Mouse (Mus musculus) gastrocnemius, postnatal 10 days (tissue): Measurements from ENCODE around the gene Tra2a. TPM values are rescaled to one million over a fixed set of nuclear protein-coding genes. Genes with fewer than 3 reads are reported as not detected.
"Not testable (repeated sequence)": the region's sequence is repeated elsewhere in the genome, so short reads cannot be mapped to it uniquely, and the experiment has no call there.

ENCODE experiments used
- DNase-seq: peaks from one replicate; pipeline ENCODE4 v3.0.0; 2021; ENCODE audit warnings: mixed read lengths
- long read RNA-seq, 2 experiments: library from polyadenylated mRNA; stranded (forward); transcript quantifications; one replicate each; pipeline ENCODE4 v2.0.0; 2021
- total RNA-seq, 2 experiments: library from RNA; stranded (reverse); gene quantifications; 2 replicates each; pipeline ENCODE4 v1.2.3; 2021

The Tra2a gene
- 10 to 100 TPM; 20.7 to 30.8 TPM for total RNA-seq
- long read RNA-seq, experiment 1, partial matches to known transcripts: 1 of 2 reads
- long read RNA-seq, experiment 1, other reads (novel, unspliced or antisense): 0 of 2 reads
- long read RNA-seq, experiment 2, partial matches to known transcripts: 0 of 4 reads
- long read RNA-seq, experiment 2, other reads (novel, unspliced or antisense): 2 of 4 reads

DNA sequence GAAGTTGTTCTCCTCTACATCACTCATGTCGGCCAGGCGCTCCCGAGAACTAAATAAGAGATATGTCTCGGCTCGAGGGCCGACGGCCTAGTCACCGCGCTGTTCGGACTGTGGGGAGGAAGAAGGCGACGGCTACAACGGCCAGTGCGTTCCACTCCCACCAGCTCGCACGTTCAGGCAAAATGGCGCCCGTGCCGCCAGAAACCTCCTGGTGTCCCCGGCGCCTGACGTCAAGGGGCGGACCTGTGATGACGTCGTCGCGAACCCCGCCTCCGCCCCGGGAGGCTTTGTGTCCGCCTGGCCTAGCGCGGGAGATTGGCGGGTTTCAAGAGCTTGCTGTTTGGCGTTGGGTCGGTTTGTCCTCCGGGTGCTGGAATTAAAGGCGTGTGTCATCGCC is at the start of gene Tra2a:
Gene Tra2a (minus strand): TSS at position 187 of the 397 bp plus-strand sequence.
- DNase-seq: peak; percentile 96

DNA sequence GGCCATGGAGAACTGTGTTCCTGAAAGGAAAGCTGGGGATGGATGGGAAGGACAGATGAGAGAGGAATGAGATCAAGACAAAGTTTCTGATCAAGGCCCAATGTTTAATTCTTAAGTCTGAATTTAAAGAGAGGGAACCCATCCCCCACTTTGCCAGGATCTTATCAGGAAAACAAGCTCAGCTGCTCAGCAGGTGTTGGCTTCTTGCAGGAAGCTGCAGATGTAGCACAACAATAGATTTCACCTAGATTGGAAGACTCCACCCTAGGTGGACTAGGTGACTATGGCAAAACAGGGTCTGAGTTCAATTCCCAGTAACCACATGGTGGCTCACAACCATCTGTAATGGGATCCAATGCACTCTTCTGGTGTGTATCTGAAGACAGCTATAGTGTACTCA is 34.5 kb upstream of the Tra2a start:
- DNase-seq: no peak

DNA sequence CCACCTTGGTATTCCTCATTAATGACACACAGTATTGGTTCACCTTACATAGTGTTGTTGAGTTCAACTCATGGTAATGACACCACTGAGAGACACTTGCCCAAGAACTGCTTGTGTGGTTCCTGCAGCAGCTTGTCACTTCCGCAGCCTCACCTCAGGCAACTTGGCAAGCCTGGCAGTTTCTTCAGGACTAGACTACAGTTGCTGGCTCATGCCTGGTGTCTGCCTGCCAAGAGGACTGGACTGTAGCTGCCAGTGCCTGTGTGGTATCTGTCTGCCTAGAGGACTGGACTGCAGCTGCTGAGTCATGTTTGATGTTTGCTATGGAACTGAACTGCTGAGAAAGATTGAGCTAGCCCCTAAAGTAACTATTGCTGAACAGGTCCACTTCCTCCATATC is 18.3 kb upstream of the Tra2a start:
- DNase-seq: peak; percentile 30

DNA sequence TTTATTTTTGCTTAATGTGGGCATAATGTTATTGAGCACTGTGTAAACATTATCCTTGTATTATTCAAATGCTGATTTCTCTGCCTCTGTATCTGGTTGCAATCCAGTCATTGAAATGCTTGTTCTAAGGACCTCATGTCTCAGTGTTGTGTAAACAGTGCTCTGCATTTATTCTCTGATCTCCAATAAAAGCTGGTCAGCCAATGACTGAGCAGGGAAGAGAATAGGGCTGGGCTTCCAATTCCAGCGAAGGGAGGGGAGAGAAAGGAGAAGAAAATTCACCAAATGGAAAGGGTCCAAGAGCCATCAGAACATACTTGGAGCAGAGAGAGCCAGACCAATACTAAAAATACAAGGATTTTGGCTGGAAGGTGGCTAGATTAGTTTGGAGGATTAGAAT is 17.1 kb upstream of the Tra2a start:
- DNase-seq: no peak

DNA sequence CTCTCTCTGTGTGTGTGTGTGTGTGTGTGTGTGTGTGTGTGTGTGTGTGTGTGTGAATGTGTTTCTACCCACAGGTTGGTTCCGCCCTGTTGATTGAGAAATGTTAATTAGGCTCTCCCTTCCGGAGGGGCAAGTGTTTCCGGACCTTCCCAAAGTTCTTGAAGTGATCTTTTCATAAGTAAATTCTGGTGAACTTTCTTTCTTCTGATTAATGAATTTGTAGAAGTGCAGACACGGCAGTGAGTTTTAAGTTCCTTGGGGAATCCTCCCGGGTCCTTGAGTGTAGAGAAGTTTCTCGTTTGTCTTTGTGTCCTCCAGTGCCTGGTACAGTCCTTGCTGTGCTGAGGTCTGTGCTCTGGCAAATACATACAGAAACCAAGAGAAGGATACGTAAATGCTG is 11.5 kb upstream of the Tra2a start:
- DNase-seq: no peak

DNA sequence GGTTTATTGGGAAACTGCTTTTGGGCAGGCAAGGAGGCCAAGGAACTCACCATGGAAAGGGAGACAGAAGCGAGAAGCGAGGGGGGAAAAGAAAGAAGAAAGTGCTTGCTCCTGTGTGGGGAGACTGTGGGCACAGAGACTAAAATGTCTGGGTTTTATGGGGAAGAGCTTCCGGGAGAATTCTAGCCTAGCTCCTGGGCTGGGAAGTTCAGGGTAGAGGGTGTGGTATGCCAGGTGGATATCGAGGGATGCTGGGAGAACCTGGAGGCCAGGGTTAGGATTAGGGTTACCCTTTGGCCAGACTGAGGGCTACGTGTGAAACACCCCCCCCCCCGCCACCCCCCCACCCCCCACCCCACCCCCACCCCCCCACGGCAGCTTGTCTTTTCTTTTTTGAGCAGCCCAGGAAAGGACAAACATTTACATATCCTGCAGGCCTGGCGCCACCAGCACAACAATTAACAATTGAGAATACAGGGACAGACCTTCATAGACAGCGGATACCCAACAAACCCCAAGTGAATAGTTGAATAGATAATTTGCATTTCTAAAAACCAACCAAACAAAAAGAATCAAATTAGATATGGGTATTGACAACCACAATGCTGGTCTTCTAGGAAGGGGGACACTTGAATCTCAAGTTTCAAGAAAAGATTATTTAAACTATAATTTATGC is 10.7 kb upstream of the Tra2a start:
- DNase-seq: no peak

DNA sequence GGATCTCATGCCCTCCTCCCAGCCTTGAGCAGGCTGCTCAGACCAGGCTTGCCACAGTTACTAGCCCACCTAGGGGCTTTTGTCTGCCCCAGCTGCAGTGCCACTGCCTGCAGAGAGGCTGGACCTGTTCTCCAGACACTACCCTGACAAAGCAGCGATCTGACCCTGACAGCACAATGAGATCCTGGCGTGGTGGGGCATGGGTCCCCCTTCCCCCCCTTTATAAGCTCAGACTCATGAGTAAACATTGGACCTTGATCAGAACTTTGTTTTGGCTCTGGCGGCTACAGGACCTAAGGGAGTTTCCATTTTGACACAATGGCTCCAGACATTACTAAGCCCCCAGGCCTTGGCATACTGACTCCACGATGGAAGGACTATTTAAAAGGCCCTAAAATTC is 10.1 kb upstream of the Tra2a start:
- DNase-seq: no peak

DNA sequence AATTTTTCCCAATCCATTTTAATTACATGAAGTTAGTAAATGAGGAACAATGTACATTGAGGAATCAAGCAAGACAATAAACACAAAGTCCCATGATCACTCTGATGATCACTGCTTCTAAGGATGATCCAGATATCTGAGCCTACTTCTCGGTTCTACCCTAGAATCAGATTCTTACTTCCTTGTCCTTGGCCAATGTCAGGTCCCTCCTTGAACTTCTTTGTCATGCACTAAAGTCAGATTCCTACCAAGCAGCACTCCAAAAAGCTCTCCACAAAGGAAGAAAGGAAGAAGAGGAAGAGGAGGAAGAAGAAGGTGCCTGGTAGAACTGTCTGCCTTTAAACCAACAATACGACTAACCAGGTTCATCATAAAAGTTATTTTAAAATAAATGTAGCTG is 9.0 kb upstream of the Tra2a start:
- no peak for DNase-seq

DNA sequence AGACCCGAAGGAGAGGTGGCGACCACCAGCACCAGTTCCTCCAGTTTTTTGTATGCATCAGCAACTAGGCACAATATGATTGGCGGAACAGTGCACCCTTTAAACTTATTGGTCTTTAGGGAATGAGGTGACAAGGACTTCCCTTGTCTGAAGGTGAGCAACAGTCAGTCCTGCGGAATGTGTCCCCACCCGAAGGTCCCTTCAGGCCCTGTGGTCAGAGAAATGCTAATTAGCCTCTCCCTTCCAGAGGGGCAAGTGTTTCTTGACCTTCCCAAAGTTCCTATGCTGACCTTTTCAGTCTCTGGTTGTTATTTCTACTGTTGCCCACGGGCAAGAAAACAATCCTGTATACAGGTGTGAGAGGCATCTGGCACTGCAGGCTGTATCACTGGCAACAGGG is 8.0 kb upstream of the Tra2a start:
- no peak for DNase-seq

DNA sequence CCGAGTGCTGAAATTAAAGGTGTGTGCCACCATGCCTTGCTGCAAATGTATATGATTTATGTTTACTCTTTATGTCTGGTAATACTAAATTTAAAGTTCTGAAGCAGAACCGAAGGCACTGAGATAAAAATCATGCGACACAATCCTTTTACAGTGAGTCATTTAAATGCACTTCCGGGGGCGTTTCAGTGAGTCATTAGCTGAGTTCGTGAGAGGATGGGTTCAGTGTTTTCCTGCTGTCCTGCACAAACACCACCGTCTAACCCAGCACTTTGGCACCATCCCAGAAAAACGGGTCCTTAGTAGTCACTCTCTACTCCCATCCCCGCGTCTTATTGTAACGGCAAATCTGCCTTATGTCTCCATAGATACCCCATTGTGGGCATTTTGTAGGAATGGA is 6.1 kb upstream of the Tra2a start:
- DNase-seq: no peak

DNA sequence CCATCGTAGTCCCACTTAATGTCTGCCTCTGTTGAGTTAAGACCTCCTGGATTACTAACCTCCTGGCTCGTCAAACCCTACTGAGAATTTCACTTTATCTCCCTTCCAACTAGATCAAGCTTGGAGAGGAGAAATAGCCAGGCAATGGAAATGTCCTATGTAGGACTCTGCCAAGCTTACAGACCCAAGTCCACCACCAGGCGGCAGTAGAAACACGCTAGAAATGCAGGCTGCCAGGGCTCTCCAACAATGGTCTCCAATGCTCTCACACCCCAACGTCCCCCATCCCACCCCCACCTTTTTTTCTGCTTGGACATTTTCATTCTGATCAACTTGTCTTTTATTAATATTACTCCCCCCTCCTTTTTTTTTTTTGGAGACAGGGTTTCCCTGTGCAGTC is 5.4 kb upstream of the Tra2a start:
- peak; percentile 84 for DNase-seq

DNA sequence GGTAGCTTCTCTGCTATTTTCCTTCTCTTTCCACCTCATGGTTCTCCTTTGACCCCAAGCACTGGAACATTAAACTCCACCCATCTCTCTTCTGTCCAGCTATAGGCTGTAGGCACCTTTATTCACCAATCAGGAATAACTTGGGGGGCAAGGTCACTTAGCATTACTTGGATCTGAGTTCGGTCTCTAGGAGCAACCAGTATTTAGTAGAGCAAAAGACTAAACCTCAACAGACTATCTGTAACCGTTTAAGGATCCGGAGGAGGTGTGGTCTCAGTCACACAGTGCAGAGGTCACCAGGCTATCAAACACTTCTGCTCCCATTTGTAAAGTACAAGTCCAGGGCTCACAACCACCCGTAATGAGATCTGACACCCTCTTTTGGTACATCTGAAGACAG is 3.9 kb upstream of the Tra2a start:
- DNase-seq: no peak

DNA sequence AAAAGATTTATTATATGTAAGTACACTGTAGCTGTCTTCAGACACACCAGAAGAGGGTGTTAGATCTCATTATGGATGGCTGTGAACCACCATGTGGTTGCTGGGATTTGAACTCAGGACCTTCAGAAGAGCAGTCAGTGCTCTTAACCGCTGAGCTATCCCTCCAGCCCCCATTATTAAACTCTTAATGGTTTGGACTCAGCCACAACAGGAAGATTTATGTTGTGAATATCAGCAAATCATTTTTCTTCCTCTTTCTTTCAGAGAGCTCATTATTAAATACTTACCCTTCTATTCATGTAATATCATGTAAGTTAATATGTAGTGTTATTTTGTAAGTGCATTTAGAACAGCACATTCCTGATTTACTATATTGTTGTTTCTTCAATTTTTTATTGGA is 1.4 kb upstream of the Tra2a start:
- DNase-seq: not testable (repeated sequence)

DNA sequence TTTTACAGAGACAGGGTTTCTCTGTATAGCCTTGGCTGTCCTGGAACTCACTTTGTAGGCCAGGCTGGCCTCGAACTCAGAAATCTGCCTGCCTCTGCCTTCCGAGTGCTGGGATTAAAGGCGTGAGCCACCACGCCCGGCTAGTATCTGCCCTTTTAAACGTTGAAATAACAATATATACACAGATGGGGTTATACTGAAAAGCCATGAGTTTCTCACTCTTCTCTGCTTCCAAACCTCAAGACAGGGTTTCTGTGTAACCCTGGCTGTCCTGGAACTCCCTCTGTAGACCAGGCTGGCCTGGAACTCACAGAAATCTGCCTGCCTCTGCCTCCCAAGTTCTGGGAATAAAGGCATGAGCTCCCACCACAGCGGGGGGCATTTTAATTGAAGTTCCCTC is 613 bp upstream of the Tra2a start:
- DNase-seq: not testable (repeated sequence)

DNA sequence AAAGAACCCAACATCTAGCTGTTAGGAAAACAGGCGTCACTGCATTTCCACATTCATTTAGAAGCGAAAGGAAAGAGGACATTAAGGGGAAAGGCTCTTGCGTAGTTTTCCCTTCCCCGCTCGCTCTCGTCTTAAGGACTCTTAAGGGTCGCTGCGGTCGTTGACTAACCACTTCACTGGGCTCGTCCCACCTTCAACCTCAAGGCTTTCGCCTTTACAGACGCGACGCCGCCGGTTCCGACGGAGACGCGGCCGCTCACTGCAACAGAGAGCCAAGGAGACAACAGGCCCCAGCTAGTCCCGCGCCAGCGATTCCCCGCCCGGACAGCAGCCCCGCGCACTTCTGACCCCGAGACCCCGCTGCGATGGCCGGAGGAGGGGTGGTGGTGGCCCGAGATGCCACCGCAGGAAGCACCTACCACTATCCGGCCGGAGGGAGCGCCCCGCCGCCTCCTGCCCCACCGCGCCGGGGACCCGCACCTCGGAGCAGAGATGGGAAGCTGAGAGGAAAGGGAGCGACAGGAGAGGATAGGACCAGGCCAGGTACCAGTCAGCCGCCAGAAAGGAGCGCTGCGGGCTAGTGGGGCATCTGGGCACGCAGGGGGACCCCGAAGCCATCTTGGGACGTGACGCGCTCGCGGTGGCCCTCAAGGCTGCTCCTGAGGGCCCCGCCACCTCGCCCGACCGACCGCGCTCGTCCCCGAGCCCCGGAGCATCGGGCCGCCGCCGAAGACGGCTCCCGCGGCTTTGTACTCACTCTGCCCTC is 569 bp downstream of the Tra2a start:
- no peak for DNase-seq

DNA sequence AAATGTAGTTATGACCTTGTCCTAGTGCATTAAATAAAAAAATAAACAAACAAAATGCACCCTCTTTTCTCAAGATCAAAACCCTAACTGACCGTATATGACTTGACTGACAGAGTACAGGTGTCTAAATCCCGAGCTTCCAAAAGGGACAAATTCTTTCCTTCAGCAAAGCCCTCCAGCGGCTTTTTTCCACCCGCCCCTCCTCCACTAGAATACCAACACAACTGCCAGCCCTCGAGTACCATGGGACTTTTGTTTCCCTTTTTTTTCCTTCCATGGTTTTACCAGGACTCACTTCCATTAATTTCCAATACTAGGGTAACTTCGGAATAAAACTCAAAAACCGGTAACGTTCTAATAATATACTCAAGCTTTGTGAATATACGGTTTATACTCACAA is 1.4 kb downstream of the Tra2a start:
- no peak for DNase-seq

DNA sequence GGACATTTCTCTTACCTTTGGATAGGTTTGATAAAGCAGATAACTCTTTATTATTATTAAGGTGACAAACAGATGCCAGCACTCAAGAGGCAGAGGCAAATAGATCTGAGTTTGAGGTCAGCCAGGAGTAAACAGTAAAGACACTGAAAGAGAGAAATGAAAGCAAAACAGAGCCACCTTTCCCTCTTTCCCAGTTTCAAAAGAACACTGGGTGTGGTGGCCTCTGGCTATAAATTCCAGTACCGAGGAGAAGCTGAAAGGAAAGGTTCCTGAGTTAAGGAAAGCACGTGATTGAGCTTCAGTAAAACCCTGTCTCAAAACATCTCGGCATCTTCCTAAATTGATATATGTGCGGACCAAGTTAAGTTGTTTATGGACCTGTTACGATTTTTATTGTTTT is 4.1 kb downstream of the Tra2a start:
- no peak for DNase-seq

DNA sequence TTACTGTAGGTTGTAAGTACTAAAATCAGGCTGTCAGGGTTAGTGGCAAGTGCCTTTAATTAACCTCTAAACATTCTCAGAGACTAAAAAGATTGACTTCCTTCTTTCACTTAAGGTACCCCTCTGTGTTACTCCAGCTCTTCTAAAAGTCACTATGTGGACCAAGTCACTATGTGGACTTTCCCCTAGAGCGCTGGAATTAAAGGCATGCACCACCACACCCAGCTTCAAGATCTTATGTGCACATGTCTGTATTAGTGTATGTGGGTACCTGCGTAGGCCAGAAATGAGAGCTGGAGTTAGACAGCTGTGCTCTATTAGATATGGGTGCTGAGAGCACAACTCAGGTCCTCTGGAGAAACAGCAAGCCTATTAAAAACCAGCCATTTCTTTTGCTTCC is 6.0 kb downstream of the Tra2a start:
- no peak for DNase-seq

DNA sequence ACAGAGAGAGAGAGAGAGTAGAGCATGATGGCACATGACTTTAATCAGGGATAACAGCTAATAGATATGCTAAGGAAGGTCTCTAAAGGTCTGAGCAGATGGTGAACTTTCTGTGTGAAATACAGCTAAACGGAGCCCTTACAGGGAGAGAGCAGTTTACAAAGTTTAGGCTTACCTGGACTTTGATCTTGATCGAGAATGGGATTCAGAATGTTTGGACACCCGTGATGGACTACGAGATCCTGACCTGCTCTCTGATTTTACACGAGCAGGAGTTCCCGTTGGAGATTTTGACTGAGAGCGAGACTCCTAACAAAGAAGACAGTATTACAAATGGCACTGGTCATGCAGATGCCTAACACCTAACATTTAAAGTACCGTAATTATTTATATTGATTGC is 11.6 kb downstream of the Tra2a start:
- DNase-seq: no peak

DNA sequence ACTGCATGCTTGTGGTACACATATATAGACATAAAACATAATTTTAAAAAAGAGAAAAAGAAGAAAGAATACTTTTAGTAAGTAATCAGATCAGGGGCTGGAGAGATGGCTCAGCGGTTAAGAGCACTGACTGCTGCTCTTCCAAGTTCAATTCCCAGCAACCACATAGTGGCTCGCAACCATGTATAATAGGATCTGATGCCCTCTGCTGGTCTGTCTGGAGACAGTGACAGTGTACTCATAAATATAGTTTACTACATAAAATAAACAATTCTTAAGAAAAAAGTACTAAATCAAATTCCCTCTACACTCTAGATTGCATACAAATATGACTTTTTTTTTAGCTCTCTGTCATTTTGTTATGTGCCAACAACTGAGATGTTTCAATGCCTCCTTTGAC is 12.6 kb downstream of the Tra2a start:
- DNase-seq: no peak

DNA sequence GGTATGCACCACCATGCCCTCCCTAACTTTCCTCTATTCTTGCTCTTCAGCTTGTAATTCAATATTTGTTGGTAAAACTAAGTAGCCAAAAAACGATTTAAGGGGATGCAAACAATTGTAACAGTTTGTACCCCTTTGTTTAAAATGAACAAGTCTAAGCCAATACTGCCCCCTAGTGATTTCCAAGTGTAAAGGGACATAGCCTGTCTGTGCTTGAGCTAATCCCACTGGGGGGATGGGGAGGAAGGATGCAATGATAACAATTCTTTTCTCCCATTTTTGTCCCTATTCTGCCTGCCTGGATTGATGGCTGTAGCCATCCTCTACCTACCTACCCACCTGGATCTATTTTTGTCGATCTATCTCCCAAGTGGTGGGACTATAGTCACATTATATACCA is 16.6 kb downstream of the Tra2a start:
- no peak for DNase-seq

DNA sequence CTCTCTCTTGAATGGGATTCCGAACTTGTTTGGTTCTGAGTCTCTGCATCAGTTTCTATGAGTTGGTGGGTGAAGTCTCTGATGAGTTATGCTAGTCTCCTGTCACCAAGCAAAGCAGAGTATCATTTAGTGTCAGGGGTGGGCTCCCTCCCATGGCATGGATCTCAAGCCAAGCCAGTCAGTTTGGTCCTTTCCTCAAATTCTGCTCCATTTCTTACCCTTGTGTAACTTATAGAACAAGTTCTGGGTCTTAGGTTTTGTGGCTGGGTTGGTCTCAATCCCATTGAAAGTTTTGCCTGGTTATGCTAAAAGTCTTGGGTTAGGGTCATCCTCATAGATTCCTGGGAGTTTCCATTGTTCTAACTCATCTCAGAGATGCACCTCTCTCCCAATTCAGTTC is 21.5 kb downstream of the Tra2a start:
- no peak for DNase-seq

DNA sequence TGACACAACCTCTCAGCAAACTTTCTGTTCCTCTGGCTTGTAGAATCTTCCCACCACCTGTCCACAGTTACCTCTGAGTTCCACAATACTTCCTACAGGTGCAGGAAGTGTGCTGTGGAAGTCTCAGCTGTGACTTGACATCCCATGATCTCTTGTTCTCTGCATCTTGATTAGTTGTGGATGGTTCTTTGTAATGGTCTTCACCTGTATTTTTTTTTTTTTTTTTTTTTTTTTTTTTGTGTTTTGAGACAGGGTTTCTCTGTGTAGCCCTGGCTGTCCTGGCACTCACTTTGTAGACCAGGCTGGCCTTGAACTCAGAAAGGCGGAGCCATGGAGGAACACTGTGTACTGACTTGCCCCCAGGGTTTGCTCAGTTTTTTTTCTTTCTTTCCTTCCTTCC is 22.3 kb downstream of the Tra2a start:
- no peak for DNase-seq

DNA sequence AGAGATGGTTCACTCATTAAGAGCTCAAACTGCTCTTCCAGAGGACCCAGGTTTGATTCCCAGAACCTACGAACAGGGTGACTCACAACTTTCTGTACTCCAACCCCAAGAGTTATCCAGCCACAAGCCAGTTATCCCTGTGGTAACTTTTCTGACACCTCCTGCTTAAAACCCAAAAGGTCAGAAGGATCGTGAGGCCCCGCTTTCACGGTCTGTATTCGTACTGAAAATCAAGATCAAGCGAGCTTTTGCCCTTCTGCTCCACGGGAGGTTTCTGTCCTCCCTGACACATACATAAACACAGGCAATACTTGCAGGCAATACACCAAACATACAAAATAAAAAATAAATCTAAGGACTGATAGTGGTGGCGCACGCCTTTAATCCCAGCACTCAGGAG is 27.5 kb downstream of the Tra2a start:
- peak; percentile 100 for DNase-seq
